Mouse (Mus musculus) ES-CJ7 (cell line): ENCODE results near the gene Gja1.

Source experiments
- DNase-seq: peaks from one replicate; pipeline ENCODE4 v3.0.0; 2011; ENCODE audit warnings: low read depth, low spot score

The Gja1 gene

GRCm38 (mm10) chr10:56415894-56416570, 38.9 kb downstream of the Gja1 start:
- no peak for DNase-seq

GRCm38 (mm10) chr10:56422518-56422917, 45.4 kb downstream of the Gja1 start:
- no peak for DNase-seq

GRCm38 (mm10) chr10:56425016-56425798, 48.1 kb downstream of the Gja1 start:
- peak; percentile 60 for DNase-seq

- peak; percentile 98 for DNase-seq
Observed at GRCm38 (mm10) chr10:56426369-56426768, 49.2 kb downstream of the Gja1 start.

GRCm38 (mm10) chr10:56427382-56427781, 50.3 kb downstream of the Gja1 start:
- no peak for DNase-seq

- no peak for DNase-seq
Observed at GRCm38 (mm10) chr10:56427827-56428226, 50.7 kb downstream of the Gja1 start.

- peak; percentile 38 for DNase-seq
Observed at GRCm38 (mm10) chr10:56429011-56429410, 51.9 kb downstream of the Gja1 start.

GRCm38 (mm10) chr10:56431600-56432389, 54.7 kb downstream of the Gja1 start:
- peak; percentile 60 for DNase-seq

- no peak for DNase-seq
Observed at GRCm38 (mm10) chr10:56432390-56432709, 55.2 kb downstream of the Gja1 start.

- DNase-seq = no peak
Observed at GRCm38 (mm10) chr10:56437290-56437689, 60.2 kb downstream of the Gja1 start.

- no peak for DNase-seq
Observed at GRCm38 (mm10) chr10:56439638-56440037, 62.5 kb downstream of the Gja1 start.

GRCm38 (mm10) chr10:56444457-56444856, 67.3 kb downstream of the Gja1 start:
- no peak for DNase-seq

- no peak for DNase-seq
Observed at GRCm38 (mm10) chr10:56449030-56449429, 71.9 kb downstream of the Gja1 start.
